Mouse (Mus musculus) heart, postnatal 0 days (tissue): ENCODE measurements around the gene Cdh22. TPM values are rescaled to one million over a fixed set of nuclear protein-coding genes. Genes with fewer than 3 reads are reported as not detected.

Source experiments
- ATAC-seq: fragments of 200-750 bp; cut with Nextera tagmentation; 2 replicates; pipeline ENCODE4 v1.8.0; 2017; ENCODE audit warnings: low read depth, moderate number of reproducible peaks, moderate library complexity; ENCODE audit not compliant: insufficient read depth
- DNase-seq: peaks from one replicate; pipeline ENCODE4 v3.0.0-alpha.2; 2016; ENCODE audit warnings: low spot score
- H3K27ac ChIP-seq: fragments of 300-500 bp; sonication (generic); 2 replicates; pipeline ENCODE4 v1.5.1; 2014; ENCODE audit warnings: low read depth, mild to moderate bottlenecking
- H3K27me3 ChIP-seq: fragments of 300-500 bp; sonication (generic); 2 replicates; pipeline ENCODE4 v1.6.1; 2014; ENCODE audit warnings: low read length, mixed read lengths; ENCODE audit not compliant: control insufficient read depth, insufficient read depth
- H3K36me3 ChIP-seq: fragments of 300-500 bp; sonication (generic); replicated peaks from 2 replicates; pipeline ENCODE4 v1.6.1; 2014; ENCODE audit warnings: low read length, mixed read lengths; ENCODE audit not compliant: control insufficient read depth, insufficient read depth
- H3K4me1 ChIP-seq: fragments of 300-500 bp; sonication (generic); 2 replicates; pipeline ENCODE4 v1.6.1; 2014; ENCODE audit warnings: antibody characterized with exemption; ENCODE audit not compliant: control insufficient read depth, insufficient read depth
- H3K4me2 ChIP-seq: fragments of 300-500 bp; sonication (generic); 2 replicates; pipeline ENCODE4 v1.6.1; 2014; ENCODE audit warnings: low read depth, mild to moderate bottlenecking, low read length, moderate library complexity
- H3K4me3 ChIP-seq: fragments of 300-500 bp; sonication (generic); 2 replicates; pipeline ENCODE4 v1.5.1; 2014; ENCODE audit warnings: low read depth, low read length
- H3K9ac ChIP-seq: fragments of 300-500 bp; sonication (generic); replicated peaks from 2 replicates; pipeline ENCODE4 v1.6.1; 2014; ENCODE audit warnings: low read depth, low read length, mixed read lengths
- H3K9me3 ChIP-seq: fragments of 300-500 bp; sonication (generic); replicated peaks from 2 replicates; pipeline ENCODE4 v1.6.1; 2016; ENCODE audit warnings: low read length; ENCODE audit not compliant: control insufficient read depth
- CTCF ChIP-seq: IDR thresholded peaks from 2 replicates; pipeline ENCODE4 v1.5.1; 2016; ENCODE audit warnings: antibody characterized with exemption, control low read depth, low read depth
- EP300 ChIP-seq: IDR thresholded peaks from 2 replicates; pipeline ENCODE4 v1.6.1; 2016; ENCODE audit warnings: antibody characterized with exemption, low read depth
- WGBS: fragments of 180-500 bp; shearing (Covaris S2); extraction: QIAGEN DNeasy Blood & Tissue Kit; methylation state at CpG from one replicate; pipeline ENCODE4 v1.1.7; 2014; 5-methylcytosine and 5-hydroxymethylcytosine counted together
- polyA plus RNA-seq: library from polyadenylated mRNA; unstranded; fragments of >200 nt; fragmentation: Nextera tagmentation; extraction: Ambion mirVana; gene quantifications from 2 replicates; pipeline ENCODE4 v1.2.1, GENCODE M21; 2015
- total RNA-seq: library from RNA; depleted of rRNA; stranded (reverse); fragments of >200 nt; gene quantifications from 2 replicates; pipeline ENCODE4 v1.2.3, GENCODE M21; 2014; ENCODE audit warnings: low replicate concordance

The Cdh22 gene
- total and polyA plus RNA-seq, 2 experiments from 2014 or later, result 0.04 to 0.05 TPM

DNA sequence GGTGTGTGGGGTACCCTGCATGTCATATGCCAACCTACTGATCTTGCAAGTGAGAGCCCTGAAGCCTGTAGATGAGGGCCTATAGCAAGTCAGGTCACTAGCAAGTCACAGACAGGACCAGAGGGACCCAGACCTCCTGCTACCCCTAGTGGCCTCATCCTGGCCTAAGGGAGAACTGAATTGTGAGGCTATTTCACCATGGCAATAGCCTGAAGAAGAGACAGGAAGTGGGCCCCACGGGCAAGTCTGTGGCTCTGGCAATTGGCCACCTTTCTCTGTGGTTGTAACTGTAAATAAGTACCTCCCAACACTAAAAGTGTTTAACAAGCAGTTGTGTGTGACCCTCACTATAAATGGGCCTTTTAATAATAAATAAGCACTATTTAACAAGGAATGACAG is 16.2 kb upstream of the Cdh22 start:
- 42% methylated on average over 1 of the region's 1 CpGs for WGBS
- Histone ChIP-seq H3K9ac (no peak overlapping the region), H3K27me3 (peaks cover 77% of the 10 kb centered on the region), H3K4me1 (no peaks in the 10 kb centered on the region), H3K27ac (no peak overlapping the region), H3K36me3 (no peaks in the 10 kb centered on the region), H3K4me3 (no peak overlapping the region), H3K9me3 (no peaks in the 10 kb centered on the region), H3K4me2 (no peak overlapping the region)
- ATAC-seq, result no peak
- no peak for TF ChIP-seq CTCF
- TF ChIP-seq EP300, result no peak
- no peak for DNase-seq

DNA sequence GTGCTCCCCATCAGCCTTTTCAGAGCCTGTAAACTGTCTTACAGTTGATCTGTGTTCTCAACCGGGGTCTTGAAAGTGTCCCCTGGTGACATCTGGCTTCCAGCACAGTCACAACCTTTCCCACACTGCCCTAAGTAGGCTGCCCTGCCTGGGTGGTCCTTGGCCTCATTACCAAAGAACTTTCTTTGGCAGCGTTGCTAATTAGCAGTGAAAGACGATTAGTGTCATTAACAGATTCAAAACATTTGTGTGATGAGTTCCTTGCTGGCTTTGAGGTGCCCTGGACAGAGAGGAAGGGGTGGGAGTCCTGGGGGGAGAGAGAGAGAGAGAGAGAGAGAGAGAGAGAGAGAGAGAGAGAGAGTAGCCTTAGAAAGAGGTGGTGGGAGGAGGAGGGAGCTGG is 14.3 kb upstream of the Cdh22 start:
- TF ChIP-seq EP300 (no peak), CTCF (no peak)
- Histone ChIP-seq H3K36me3 (no peaks in the 10 kb centered on the region), H3K27ac (no peak overlapping the region), H3K4me1 (no peaks in the 10 kb centered on the region), H3K9me3 (no peaks in the 10 kb centered on the region), H3K4me2 (no peak overlapping the region), H3K27me3 (peaks cover 70% of the 10 kb centered on the region), H3K4me3 (no peak overlapping the region), H3K9ac (no peak overlapping the region)
- ATAC-seq (no peak), DNase-seq (no peak)
- WGBS, result 19% methylated on average over 3 of the region's 3 CpGs

DNA sequence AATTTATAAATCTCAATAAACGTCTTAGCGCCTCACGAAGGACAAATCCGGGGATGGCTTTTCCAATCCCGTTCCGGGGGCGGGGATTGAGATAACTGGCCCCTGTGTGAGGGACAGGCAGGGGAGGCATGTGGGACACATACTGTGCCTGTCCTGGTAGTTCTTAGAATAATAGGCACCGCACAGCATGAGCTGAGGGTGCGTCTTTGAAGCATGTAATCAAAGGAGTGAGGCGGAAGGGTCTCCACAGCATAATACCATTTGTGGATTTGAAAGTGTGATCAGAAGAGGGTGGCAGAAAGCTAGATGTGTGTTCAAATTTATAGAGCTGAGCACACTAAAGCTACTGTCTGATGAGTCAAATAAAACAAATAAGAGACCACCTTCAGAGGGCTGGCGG is 11.7 kb upstream of the Cdh22 start:
- 10% methylated on average over 11 of the region's 11 CpGs for WGBS
- Histone ChIP-seq H3K27ac (no peak overlapping the region), H3K4me1 (no peaks in the 10 kb centered on the region), H3K9me3 (no peaks in the 10 kb centered on the region), H3K27me3 (peaks cover 72% of the 10 kb centered on the region), H3K4me3 (no peak overlapping the region), H3K36me3 (no peaks in the 10 kb centered on the region), H3K4me2 (no peak overlapping the region), H3K9ac (no peak overlapping the region)
- DNase-seq, result no peak
- TF ChIP-seq EP300, result no peak
- ATAC-seq, result no peak

DNA sequence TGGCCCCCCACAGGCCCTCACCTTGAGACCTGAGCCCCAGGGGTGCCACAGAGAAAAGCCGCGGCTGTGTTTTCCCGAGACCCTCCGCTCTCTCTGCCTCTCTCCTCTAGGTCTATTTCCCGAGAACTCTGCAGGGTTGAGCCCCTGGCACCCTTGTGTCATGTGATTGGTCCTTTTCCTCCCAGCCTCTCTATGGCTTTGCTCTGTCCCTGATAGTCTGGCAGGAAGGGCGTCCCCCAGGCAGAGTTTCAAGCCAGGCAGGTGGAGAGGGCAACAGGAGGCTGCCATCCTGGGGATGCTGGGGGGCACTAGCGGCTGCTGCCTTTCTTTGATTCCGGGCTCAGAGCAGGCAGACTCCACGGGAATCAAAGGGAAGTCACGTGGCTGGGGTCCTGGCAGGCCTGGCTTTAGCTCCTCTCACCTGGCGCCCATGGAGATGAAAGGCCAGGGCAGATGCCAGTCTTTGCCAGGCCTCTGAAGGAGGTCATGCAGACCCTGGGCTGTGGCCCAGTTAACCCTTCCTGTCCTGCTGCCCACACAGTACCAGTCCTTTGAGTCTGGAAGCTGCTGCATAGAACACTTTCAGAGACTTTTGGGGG is 8.6 kb upstream of the Cdh22 start:
- H3K27me3 ChIP-seq, result peaks cover 90% of the 10 kb centered on the region
- no peak overlapping the region for H3K4me2 ChIP-seq
- H3K4me1 ChIP-seq, result no peaks in the 10 kb centered on the region
- H3K9ac ChIP-seq, result no peak overlapping the region
- H3K27ac ChIP-seq, result no peak overlapping the region
- TF ChIP-seq CTCF, result no peak
- TF ChIP-seq EP300, result no peak
- 7% methylated on average over 11 of the region's 11 CpGs for WGBS
- ATAC-seq (no peak), DNase-seq (no peak)
- H3K9me3 ChIP-seq, result no peaks in the 10 kb centered on the region
- no peaks in the 10 kb centered on the region for H3K36me3 ChIP-seq
- no peak overlapping the region for H3K4me3 ChIP-seq

DNA sequence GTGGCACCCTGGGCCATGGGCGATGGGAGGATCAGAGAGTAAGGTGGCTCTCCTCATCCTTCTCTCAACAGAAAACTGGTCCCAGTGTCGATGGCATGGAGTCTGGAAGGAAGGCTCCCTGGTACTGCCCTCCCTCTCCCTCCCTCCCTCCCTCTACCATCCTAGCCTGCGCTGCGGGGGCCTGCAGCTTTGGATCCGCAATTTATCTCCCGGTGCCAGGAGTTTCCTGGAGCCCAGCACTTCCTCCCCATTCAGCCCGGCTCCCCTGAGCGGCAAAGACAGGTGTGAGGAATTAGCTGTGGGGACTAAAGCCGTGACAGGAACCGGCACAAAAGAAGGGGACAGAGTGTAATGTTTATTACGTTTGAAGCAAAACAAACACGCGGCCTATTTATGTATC is 7.9 kb upstream of the Cdh22 start:
- DNase-seq (no peak), ATAC-seq (no peak)
- 3% methylated on average over 13 of the region's 13 CpGs for WGBS
- H3K9ac ChIP-seq, result no peak overlapping the region
- H3K9me3 ChIP-seq, result no peaks in the 10 kb centered on the region
- no peak overlapping the region for H3K4me2 ChIP-seq
- H3K27me3 ChIP-seq, result peaks cover 89% of the 10 kb centered on the region
- H3K4me1 ChIP-seq, result no peaks in the 10 kb centered on the region
- no peak overlapping the region for H3K4me3 ChIP-seq
- no peak for TF ChIP-seq EP300
- no peak for TF ChIP-seq CTCF
- H3K27ac ChIP-seq, result no peak overlapping the region
- H3K36me3 ChIP-seq, result no peaks in the 10 kb centered on the region

DNA sequence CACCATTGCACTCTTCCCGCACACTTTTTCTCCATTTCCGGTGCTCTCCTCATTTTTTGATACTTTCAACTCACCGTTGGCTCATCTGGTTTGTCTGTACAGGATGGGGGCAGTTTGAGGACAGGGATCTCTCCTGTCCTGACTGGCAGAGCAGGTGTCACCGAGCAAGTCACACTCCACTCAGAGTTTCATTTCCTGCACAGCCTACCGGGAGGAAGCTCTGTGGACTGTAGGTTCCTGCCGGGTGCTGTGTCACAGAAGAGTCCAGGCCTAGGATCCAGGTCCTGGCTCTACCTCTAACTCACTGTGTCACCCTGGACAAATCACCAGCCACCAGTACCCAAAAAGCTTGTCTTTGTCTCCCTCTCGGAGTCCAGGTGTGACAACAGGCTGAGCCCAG is 7.1 kb upstream of the Cdh22 start:
- 49% methylated on average over 7 of the region's 7 CpGs for WGBS
- Histone ChIP-seq H3K36me3 (no peaks in the 10 kb centered on the region), H3K9me3 (no peaks in the 10 kb centered on the region), H3K27ac (no peak overlapping the region), H3K4me1 (no peaks in the 10 kb centered on the region), H3K4me2 (no peak overlapping the region), H3K27me3 (peaks cover 87% of the 10 kb centered on the region), H3K9ac (no peak overlapping the region), H3K4me3 (no peak overlapping the region)
- DNase-seq (no peak), ATAC-seq (no peak)
- no peak for TF ChIP-seq EP300
- no peak for TF ChIP-seq CTCF
